Mouse (Mus musculus) embryonic fibroblast, embryonic 13.5 days (primary cell): ENCODE data around the gene Hoxc10.

ENCODE experiments used
- CTCF ChIP-seq: IDR thresholded peaks from 2 replicates; pipeline ENCODE4 v1.5.1; 2011; ENCODE audit warnings: mild to moderate bottlenecking, control low read depth, low read length, moderate library complexity, borderline replicate concordance; ENCODE audit not compliant: insufficient read depth
- POLR2A ChIP-seq: IDR thresholded peaks from 2 replicates; pipeline ENCODE4 v1.6.1; 2011; ENCODE audit warnings: low read depth, mild to moderate bottlenecking, control low read depth, low read length, moderate library complexity

DNA sequence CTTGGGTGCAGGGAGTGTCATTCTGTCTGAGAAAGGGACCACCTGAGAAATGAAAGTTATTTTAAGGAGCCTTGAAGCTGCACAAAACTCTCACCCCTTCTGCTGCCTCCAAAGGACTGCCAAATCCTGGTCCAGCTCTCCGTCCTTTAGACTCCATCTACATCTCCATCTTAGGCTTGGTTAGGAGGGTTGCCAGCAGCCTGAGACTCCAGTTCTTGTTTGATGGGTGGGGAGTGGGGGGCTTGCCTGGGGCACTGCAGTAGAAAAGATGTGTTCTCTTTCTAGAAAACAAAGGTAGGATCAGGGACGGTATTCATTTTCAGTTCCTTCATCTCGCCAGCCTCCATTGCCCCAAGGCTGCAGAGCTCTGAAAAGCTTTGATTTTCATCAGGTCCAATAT lies 30.8 kb downstream of the Hoxc10 start:
- no peak for TF ChIP-seq CTCF
- no peak for TF ChIP-seq POLR2A
